Comparison of ENCODE assay signal across 19 mouse cellular contexts in genomic region chr15:83972206-83972605, GRCm38 (mm10).
"Had no signal": no experiment of that assay in that cellular context is flagged by ENCODE, and none has a peak within 500 bp of the region (broad histone marks: within the 10 kb centered on the region; RNA-seq: fewer than 3 reads in every experiment).

No protein-coding gene starts in this region.

- DNase-seq: lung, adult 18-20 months; lung, postnatal 10 days; lung, postnatal 4 days; midbrain, embryonic 14.5 days; retina, postnatal 1 day; right cerebral cortex, adult 18-20 months; right cerebral cortex, postnatal 25 days; thymus, adult 2 months; thymus, postnatal 25 days; thymus, postnatal 4 days had no signal

- H3K4me2 ChIP-seq: lung, embryonic 14.5 days; midbrain, embryonic 12.5 days; neural tube, embryonic 13.5 days; neural tube, embryonic 15.5 days; stomach, embryonic 15.5 days had no signal

- H3K36me3 ChIP-seq: midbrain, embryonic 10.5 days; midbrain, embryonic 12.5 days; neural tube, embryonic 13.5 days; neural tube, embryonic 15.5 days; stomach, embryonic 15.5 days had no signal

- H3K4me3 ChIP-seq: midbrain, embryonic 10.5 days; midbrain, embryonic 12.5 days; myocyte; neural tube, embryonic 13.5 days; neural tube, embryonic 15.5 days; stomach, embryonic 15.5 days had no signal

- H3K9ac ChIP-seq: lung, embryonic 14.5 days; midbrain, embryonic 12.5 days; neural tube, embryonic 13.5 days; neural tube, embryonic 15.5 days; stomach, embryonic 15.5 days had no signal

- ATAC-seq: midbrain, embryonic 16.5 days had no signal

- H3K27ac ChIP-seq: midbrain, embryonic 10.5 days; midbrain, embryonic 12.5 days; neural tube, embryonic 13.5 days; neural tube, embryonic 15.5 days; stomach, embryonic 15.5 days; stomach, postnatal 0 days had no signal

- H3K27me3 ChIP-seq: neural tube, embryonic 13.5 days; neural tube, embryonic 15.5 days; stomach, embryonic 15.5 days had no signal

- H3K4me1 ChIP-seq: stomach, embryonic 15.5 days had no signal

- H3K9me3 ChIP-seq: midbrain, embryonic 10.5 days; midbrain, embryonic 12.5 days; neural tube, embryonic 13.5 days; neural tube, embryonic 15.5 days; stomach, embryonic 15.5 days had no signal
